Mouse (Mus musculus): ENCODE measurements around the gene Sirpa.

The Sirpa gene

DNA sequence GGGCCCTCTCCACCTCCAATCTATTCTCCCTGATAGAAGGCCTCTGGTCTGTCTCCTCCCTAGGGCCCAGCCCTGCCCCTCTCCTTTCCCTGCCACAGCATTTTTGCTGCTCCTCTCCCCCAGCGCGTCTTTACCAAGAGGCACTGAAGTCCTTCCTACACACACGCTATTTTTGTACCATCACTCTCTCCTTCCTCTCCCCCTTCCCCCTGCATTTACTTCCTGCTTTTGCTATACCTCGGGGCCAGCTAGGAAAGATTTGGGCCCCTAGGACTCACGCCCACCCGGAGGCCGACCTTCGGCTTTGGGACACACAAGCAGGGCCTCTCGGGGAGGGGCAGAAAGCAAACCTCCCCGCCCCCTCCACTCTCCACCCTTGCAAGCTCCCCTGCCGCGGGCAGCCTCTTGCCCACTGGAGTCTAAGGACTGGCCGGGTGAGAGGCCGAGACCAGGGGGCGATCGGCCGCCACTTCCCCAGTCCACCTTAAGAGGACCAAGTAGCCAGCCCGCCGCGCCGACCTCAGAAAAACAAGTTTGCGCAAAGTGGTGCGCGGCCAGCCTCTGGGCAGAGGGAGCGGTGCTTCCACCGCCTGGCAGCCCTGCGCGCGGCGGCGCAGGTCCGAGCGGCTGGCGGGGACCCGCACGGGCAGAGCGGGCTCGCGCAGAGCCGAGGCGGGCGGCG is at the start of gene Sirpa:
Gene Sirpa (plus strand): TSS at position 377 of the 682 bp plus-strand sequence.
- peak; percentile 87 for DNase-seq

DNA sequence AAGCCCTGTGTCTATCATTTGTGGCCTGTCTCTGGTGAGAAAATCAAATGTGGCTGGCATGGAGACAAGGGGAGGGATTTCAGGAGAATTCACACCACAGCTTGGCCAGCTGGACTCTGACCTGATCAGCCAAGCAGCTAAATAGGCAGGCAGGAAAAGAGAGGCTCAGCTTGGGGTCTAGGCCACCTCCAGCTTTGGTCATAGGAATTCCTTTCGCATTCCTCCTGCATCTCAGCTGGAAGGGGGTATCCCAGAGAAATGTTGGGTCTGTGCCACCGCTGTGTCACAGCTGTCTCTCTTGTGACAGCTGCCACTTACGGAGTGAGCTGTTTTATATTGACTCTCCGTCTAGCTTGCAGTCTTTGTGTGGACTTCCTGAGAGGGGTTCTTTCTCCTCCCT is 48.2 kb upstream of the Sirpa start:
- peak; percentile 96 for DNase-seq

DNA sequence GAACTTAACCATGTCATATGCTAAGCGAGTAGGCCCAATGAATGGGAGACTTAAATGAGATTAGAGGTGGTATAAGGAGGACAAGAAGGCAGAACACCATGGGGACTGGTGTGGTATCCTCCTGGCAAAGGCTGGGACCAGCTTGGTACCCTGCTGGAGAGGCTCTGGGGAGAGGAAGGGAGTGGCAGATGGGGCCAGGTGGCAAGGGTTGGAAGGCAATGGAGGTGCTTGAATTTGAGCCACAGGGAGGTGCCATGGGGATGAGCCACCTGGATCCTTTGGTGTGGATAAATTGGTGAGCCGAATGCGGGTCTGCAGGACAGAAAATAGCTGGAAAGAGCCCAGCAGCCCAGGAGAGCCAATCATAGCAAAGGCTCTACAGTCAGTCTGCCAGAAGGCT is 47.7 kb upstream of the Sirpa start:
- DNase-seq: peak; percentile 100

DNA sequence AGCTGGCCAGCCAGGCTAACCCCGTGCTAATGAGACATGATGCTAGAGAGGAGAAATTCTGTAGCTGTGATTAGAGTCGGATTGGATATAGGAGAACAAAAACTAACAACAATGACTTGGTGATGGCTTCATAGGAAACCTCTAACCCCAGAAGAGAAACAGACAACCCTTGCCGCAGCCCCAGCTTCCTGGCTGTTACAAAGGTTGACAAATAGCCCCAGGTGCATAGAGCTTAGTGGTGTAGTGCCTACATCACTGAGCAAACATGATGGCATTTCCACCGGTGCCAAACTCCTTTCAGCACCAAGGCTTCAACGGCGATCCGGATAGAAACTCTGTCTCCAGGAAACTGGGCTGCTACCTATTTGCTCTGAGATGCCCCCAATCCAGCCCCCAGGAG is 47.0 kb upstream of the Sirpa start:
- peak; percentile 46 for DNase-seq

DNA sequence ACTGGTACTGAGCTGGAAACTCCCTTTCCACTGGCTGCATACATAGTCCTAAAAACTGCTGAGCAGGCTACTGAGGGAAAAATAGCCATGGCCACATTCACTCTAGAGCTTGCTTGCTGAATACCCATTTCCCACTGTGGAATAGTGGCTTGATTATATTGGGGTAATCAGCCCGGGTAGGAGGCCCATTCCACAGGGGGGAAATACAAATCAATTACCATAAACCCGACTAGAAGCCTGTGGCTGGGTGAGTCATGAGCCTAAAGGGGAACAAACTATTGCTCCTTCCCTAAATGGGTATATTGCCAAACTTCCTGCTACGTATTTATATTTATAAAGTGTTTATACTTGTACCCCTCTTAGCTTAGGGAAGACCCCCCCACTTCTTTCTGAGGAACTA is 45.9 kb upstream of the Sirpa start:
- no peak for DNase-seq

DNA sequence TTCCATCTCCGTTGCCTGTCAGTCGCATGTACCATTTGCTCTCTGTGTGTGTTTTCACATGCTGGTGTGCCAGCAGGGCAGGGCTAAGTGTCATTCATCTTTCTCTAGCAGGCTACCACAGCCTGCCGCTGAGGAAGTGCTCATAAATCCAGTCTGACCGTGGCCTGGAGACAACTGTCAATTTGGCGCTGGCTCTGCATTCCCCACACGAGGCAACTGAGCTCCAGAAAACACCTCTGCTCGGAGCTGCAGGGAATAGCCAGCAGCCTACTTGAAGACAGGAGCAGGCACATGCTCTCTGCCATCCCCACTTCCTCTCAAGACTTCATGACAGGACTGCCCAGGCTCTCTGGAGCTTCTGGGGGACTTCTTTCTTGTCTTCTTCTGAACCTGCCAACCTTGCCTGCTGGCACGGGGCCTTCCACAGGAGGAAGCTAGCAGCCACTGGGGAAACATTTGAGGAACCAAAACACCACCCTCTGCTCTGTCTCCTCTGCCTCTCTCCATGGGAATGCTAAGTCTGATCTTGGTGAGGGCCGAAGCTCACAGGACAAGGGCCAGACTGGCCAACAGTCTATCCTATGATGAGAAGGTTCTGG is 43.0 kb upstream of the Sirpa start:
- peak; percentile 59 for DNase-seq

DNA sequence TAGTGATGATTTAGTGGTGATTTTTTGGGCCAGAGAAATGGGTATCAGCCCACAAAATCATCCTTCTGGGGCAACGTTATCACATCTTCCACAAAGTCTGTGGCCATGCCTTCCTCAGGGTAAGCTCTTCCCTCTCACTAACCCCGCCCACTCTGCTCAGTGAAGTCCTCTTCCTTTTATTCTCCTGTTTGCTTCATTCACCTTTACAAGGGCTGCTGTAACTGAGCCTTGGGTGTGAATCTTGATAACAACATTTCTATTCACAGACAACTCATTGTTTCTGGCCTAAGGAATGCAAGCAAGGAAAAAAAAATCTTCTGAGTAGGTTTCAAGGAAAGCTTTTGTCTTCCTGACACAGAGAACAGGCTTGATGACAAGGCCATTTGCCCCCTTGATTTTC is 41.9 kb upstream of the Sirpa start:
- DNase-seq: no peak

DNA sequence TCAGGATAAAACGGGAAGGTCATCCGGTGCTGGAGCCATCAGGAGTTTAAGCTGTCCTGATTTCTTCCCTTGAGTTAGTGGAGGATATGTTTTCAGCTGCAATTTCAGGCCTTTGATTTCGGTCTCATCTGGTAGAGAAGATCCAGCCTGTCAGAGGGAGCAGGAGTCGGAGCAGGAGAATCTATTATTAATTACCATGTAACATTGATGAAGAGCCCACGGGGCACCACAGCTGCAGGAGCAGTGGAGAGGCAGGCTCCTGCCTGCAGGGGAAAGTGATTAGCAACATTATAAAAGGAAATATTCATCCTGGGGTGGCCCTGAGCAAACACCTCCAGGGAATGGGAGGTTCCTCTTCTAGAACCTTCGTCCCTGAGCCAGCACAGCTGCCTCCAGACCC is 36.6 kb upstream of the Sirpa start:
- no peak for DNase-seq

DNA sequence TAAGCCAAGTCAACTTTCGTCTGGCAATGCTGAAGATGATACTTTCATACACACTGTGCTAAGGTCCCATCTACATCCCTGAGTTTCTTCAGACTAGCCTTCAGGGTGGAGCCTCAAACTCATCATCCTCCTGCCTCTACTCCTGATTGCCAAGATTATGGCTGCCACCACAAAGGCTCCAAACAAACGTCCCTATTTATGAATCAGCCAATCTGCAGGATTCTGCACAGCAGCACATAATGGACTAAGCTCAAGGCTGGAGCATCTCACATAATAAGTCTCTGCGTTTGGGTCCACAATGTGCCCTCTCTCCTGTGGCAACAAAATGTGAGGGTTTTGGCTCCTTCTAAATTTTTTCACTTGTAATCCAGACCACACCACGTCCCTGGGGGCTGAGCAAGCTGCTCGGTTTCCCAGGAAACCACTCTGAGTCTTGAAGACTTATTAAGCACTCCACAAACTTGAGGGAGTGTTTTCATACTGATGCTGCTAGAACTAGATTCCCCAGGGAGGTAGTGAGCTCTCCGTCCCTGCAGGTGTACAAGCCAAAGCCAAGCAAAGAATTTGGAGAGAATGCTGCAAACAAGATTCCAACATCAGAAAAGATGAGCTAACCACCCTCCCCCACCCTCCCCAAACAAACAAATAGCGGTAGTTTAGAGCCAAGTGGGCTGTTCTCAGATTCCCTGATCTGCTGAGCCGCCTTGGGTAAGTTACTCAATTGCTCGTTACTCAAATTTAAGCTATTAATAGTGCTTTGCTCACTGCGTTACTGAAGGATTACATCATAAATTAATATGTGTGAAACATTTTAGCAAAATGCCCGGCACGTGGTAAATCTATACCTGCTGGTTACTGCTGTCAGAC is 34.4 kb upstream of the Sirpa start:
- DNase-seq: no peak

DNA sequence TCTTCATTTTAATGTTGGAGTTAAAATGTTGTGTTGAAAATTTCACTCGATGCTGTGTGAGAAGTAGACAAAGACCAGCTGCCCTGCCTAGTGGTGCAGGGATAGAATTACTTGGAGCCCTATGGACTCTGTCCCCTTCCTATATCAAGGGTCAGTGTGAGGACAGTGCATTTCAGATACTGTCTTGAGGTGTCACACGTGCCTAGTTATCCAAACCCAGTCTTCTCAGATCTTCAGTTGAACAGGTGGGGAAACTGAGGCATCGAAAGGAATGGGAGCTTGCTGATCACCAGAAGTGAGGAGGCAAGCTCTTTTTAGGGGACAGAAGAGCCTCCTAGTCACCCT is 33.8 kb upstream of the Sirpa start:
- no peak for DNase-seq

DNA sequence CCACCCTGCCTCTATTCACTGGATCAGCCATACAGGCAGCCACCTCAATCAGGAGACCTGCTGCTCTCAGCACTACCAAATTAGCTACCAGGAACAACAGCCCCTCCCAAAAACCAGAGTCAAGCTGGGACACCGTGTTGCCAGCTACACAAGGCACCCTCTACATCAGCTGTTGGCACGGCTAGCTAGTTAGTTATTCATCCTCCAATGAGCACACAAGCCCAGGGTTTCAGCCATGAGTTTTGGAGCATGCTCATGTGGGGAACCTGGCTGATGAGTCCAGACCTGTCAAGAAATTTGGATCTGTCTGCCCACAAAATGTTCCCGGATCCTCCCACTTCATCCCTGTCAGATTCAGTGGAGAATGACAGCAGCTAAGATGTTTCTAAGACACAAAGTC is 30.8 kb upstream of the Sirpa start:
- DNase-seq: no peak

DNA sequence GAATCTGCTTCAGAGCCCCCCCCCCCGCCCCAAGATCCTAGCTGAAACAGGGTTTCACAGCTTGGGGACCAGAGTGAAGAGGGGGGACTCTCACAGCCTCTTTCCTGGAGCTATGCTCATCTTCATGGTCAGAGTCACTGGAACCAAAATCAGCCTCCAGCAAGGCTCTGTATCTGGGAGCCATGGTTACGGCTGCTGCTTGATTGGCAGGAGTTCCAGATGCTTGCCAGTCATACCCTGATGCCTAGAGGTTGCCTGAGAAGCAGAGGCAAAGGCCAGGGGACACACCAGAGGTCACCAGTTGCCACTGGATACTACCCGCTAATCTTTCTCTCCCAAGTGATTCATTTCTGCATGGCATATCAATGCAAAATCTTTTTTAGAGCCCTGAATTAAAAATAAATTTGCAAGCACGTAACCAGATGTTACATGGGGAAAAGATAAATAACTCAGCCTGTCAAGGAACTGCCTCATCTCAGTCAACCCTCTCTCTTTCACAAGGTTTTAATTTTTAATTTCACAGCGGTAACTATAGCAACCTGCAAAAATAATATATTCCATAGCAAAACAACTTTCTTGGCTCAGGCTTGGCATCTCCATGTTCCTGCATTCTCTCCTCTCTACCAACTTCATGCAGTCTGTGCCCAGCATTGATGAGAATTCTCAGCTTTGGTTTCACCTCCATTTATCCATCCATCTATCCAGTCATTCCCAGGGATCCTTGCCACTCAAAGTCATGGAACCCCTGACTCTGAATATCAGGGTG is 28.5 kb upstream of the Sirpa start:
- no peak for DNase-seq

DNA sequence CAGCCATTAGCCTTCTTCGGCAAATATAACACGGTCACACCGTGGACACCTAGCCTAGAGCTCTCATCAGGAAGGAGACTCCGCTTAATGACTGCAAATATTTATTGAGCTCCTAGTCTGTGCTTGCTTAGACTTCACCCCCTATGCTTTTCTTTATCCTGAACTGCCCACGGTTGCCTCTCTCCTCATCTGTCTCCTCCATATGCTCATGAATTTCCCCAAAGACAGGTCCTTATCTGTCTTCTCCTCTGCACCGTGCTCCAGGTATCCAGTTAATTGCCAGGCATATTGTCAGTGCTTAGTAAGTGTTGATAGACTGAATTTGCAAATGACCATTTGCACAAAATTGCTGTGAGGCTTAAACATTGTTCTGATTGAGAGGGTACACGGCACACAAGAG is 23.5 kb upstream of the Sirpa start:
- DNase-seq: no peak

DNA sequence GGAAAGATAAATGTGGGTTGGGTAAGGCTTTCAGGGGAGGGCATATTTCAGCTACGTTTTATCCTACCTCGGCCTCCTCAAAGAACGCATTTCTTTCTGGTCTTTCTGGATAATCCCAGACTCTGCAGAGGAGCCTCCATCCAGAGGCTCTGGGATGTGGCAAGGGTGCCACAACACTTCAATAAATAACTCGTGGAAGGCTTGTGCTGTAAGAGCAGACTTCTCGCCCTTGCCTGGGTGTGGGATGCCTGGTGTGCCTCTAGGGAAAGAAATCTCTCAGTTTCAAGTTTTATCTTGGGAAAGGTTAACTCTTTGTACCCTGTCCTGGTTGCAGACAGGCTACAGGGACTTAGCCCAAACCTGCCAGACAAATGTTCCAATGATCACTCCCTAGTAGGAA is 23.1 kb upstream of the Sirpa start:
- DNase-seq: no peak

DNA sequence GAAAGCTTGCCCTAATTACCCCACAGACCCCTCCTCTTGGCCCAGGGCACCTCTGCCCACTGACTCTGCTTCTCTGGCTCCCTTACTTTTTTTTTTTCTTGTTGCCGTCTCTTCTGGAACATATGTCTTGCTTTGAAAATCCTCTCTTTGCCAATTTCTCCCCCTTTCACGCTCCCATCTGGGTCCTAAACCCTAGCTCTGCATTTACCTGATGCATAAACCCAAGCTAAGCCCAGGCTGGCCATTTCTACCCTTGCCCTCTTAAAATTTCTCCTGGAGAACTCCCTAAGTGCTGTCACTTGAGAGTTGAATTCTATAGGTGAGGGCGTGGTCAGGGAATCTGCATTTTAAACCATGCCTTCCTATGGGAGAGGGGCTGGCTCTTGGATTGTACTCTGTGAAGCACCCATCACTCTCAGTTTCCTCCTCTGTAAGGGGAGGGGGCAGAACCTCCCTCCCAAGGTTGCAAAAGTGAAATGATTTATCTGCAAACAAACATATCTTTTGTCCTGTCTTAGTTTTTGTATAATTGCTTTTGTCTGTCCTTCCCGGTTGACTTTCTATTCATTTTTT is 18.8 kb upstream of the Sirpa start:
- no peak for DNase-seq

DNA sequence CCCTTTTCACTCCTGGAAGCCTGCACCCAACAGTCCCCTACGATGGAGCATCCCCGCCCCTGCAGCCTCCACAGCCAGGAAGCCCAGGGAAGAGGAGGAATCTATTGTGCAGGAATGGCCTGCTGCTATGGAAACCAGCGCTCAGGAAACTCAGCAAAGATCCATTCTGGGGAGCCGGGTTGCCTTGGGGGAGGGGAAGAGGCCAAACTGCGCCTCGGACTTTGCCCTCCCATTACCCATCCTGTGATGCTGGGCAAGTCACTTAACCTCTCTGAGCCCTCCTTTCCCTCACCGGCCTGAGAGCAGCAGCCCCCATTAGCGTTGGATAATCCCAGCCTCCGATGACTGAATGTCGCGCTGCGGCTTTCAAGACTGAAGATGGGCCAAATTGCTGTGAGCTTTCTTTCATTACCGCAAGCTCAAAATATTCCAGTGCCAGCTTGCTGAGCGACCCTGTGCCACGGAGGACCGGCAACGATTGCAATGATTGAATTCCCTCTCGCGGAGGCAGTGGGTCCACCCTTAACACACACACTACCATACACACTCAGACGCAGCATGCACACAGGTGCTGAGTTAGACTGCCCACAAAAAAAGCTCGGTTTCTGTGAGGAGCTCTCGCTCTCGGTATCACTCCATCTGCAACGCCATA is 18.1 kb upstream of the Sirpa start:
- peak; percentile 52 for DNase-seq

DNA sequence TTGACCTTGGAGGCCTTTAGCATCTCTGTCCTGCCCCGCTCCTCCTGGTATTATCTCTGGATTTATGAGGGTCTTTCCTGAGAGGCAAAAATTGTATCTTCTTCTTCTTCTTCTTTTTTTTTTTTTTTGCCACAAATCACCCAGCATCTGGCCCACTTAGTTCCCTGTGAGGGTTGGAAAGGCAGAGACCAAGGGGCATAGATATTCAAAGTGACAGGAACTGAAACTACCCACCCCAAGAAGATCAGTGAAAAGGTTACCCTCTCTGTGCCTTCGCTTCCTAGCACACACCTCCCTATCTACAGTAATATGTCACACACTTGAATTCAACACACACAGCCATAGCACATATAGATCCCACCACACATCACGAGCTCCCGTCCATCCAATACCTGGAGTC is 17.5 kb upstream of the Sirpa start:
- no peak for DNase-seq

DNA sequence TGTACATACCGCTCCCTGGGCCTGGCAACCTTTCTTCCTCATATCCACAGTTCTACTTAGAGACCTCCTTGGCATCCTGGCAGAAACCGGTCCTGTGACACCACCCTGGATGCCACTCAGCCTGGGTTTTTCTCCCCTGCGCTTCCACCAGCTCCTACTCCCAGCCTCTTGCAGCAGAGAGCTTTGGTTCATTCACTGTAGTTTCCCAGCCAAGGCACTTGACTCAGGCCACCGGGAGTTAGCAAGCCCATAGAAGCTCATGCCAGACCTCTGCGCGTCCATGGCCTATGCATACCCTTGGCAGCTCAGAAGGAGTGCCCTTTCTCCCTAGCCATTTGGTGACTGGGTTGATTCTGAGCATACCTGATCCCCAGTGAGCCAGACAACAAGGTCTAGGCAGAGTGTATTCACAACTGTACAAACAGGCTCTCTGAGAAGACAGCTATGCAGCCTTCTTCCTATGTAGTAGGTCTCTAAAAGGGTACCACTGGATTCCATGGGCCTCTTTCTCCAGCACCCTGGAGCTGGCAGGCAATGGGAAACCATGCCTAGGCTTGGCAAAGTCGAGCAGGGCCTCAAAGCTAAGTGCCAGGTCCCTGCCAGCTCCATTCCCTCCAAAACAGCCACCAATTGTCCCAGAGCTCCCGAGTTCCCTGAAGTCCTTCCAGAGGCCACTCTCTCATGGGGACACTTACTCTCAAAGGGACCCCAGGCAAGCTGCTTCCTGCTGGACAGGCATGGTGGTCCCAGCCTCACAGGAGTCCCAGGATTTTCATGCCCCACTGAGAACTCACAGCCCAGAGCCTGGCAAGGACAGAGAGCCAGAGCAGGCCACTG is 15.8 kb upstream of the Sirpa start:
- peak; percentile 64 for DNase-seq

DNA sequence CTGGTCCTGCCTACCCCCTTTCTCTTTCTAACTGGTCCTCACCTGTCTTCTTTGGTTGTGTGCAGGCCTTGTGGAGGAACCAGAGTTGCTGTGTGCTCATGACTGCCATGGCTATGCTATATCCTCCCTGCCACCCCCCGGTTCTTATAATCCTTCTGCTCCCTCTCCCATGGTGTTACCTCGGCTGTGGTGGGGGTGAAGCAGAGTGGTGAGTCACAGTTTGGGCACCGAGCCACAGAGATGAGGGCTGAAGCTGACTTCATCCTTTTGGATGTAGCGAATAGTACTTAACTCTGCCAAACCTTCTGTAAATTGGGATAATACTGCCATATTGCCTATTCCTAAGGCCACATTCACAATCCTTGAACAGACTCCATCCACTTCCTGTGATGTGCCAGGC is 12.0 kb upstream of the Sirpa start:
- peak; percentile 71 for DNase-seq

DNA sequence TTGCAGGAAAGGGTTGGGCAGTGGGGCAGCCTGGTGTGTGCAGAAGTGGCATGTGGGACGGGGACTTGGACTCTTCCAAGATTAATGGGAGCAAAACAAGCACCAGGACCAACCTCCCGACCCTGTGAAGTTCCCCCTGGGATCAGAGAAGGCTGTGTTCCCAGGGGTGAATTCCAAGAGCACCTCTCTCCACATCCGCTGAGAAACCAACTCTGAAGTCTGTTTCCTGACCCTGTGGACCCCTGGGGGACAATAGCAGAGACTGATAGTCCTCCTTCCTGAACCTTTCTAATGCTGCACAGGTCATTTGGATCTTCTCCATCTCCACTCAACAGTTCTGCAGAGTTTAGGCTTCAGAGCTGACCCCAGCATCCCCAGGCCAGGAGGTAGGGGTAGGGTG is 10.8 kb upstream of the Sirpa start:
- DNase-seq: no peak

DNA sequence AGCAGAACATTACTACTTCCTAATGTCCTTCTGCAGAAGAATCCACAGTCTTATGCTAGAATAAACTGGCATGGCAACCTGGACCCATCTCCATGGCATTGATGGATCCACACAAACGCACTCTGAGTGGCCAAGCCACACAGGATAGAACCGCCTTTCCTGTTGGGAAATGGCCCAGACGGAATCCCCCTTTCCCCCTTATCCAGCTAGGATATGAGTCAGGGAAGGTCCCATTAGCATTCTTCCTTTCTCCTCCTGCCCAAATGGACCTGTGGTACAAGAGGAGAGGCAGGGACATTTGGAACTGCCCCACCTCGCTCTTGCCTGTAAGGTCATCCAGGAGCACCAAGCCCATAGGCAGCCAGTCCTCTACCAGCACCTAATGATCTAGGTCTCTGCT is 10.4 kb upstream of the Sirpa start:
- DNase-seq: no peak

DNA sequence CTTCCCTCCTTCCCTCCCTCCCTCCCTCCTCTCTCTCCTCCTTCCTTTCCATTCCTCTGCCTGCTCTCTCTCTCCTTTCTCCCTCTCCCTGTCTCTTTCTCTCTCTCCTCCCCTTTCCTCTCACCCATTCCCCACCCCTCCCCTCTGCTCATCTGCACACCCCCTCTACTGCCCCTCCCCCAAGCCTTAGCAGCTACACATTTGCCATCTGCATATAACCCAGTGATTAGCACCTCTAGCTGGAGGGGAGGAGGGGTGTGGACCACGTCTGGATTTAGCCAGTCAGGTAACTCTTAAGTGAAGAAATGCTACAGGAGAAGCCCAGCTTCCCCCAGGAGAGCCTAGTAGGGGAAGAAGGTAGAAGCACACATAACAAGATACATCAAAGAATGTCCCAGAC is 7.7 kb upstream of the Sirpa start:
- no peak for DNase-seq
